ENCODE assay signal across 10 mouse cellular contexts in the genomic region with DNA sequence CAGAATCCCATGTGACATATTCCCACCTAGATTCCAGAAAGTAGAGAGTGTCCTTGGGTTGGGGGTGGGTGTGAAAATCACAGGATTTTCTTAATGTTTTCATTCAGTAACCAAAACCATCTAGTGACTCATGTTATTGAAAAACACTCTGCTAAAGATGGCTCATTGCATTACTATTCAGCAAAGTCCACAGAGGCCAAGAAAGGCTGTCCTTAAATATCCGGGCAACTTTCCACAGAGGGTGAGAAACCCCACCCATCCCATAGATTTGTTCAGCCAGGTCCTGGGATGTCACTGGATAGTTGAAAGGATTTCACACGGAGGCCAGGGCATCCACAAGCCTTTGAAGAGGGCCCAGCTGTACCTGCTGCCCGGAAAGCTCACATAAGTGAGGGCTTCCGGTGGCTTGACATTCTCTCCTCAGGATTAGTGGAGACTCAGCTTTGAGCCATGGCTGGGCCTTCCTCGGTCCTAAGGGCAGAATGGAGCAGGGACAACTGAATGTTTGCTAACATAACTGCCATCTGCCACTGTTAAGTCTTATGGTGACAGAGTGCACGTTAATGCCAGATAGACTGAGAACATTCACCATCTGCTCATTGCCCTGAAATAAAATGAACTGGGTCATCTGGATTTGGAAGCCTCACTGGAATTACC.
A peak's percentile ranks its signal among the peaks of the same experiment; 100 is the strongest.
DNase-seq lines count a peak whose midpoint lies in the region; ATAC-seq and TF ChIP-seq lines count a peak whose summit lies in the region.
"Had no signal": no experiment of that assay in that cellular context is flagged by ENCODE, and none has a peak within 500 bp of the region (broad histone marks: within the 10 kb centered on the region; RNA-seq: fewer than 3 reads in every experiment).

No protein-coding gene starts in this region.

- no peaks in the 10 kb centered on the region for H3K4me1 ChIP-seq in neural tube, embryonic 15.5 days
- H3K4me1 ChIP-seq in stomach, postnatal 0 days (replicated peaks; ENCODE audit: control insufficient read depth, insufficient read depth): no peaks in the 10 kb centered on the region
- H3K4me1 ChIP-seq: midbrain, embryonic 13.5 days had no signal

- H3K79me2 ChIP-seq in myocyte (ENCODE audit: control insufficient read depth, insufficient read depth): no peaks in the 10 kb centered on the region

- H3K4me2 ChIP-seq in myocyte (ENCODE audit: low read depth): peak overlapping the region; percentile 52
- H3K4me2 ChIP-seq in neural tube, embryonic 15.5 days: no peak overlapping the region
- no peak overlapping the region for H3K4me2 ChIP-seq in stomach, postnatal 0 days (replicated peaks; ENCODE audit: low read depth)
- H3K4me2 ChIP-seq: midbrain, embryonic 13.5 days had no signal

- TF ChIP-seq EP300 in stomach, postnatal 0 days (optimal IDR thresholded peaks at IDR 0.05): no peak

- H3K27ac ChIP-seq in neural tube, embryonic 15.5 days (replicated peaks): no peak overlapping the region
- H3K27ac ChIP-seq in stomach, postnatal 0 days (replicated peaks): no peak overlapping the region
- H3K27ac ChIP-seq: midbrain, embryonic 13.5 days had no signal

- no peak for ATAC-seq in neural tube, embryonic 15.5 days (ENCODE audit: low FRiP score)
- ATAC-seq in stomach, postnatal 0 days (ENCODE audit: low FRiP score, low TSS enrichment): no peak; the same call in 1 of the 2 replicates
- ATAC-seq: midbrain, embryonic 13.5 days had no signal

- no peaks in the 10 kb centered on the region for H3K36me3 ChIP-seq in myocyte (ENCODE audit: control insufficient read depth, insufficient read depth)
- no peaks in the 10 kb centered on the region for H3K36me3 ChIP-seq in neural tube, embryonic 15.5 days
- no peaks in the 10 kb centered on the region for H3K36me3 ChIP-seq in stomach, postnatal 0 days (ENCODE audit: control insufficient read depth, insufficient read depth, low read length)
- H3K36me3 ChIP-seq: midbrain, embryonic 13.5 days had no signal

- 70% methylated on average over 6 of the region's 6 CpGs for WGBS in neural tube, embryonic 15.5 days
- WGBS in stomach, postnatal 0 days: 54% methylated on average over 6 of the region's 6 CpGs

- H3K4me3 ChIP-seq in myocyte: no peak overlapping the region
- H3K4me3 ChIP-seq in neural tube, embryonic 15.5 days (replicated peaks): no peak overlapping the region
- no peak overlapping the region for H3K4me3 ChIP-seq in stomach, postnatal 0 days (ENCODE audit: low read depth, low read length)
- H3K4me3 ChIP-seq: midbrain, embryonic 13.5 days had no signal

- no peak overlapping the region for H3K9ac ChIP-seq in neural tube, embryonic 15.5 days (replicated peaks)
- H3K9ac ChIP-seq in stomach, postnatal 0 days (ENCODE audit: low read length): no peak overlapping the region
- H3K9ac ChIP-seq: midbrain, embryonic 13.5 days had no signal

- no peaks in the 10 kb centered on the region for H3K27me3 ChIP-seq in myocyte (ENCODE audit: control insufficient read depth, insufficient read depth, insufficient read length)
- no peaks in the 10 kb centered on the region for H3K27me3 ChIP-seq in neural tube, embryonic 15.5 days (replicated peaks)
- H3K27me3 ChIP-seq in stomach, postnatal 0 days (ENCODE audit: control insufficient read depth, insufficient read depth, low read length): no peaks in the 10 kb centered on the region
- H3K27me3 ChIP-seq: midbrain, embryonic 13.5 days had no signal

- no peak for TF ChIP-seq POLR2A in myocyte (IDR thresholded peaks at IDR 0.05; ENCODE audit: insufficient read length, low read depth)

- H3ac ChIP-seq in myocyte (ENCODE audit: control insufficient read depth, insufficient read length): no peak overlapping the region

- no peak for TF ChIP-seq CTCF in stomach, postnatal 0 days (IDR thresholded peaks at IDR 0.05; ENCODE audit: low read depth)

- H3K9me3 ChIP-seq in neural tube, embryonic 15.5 days (replicated peaks): no peaks in the 10 kb centered on the region
- H3K9me3 ChIP-seq in stomach, postnatal 0 days (ENCODE audit: control insufficient read depth, low read length): no peaks in the 10 kb centered on the region
- H3K9me3 ChIP-seq: midbrain, embryonic 13.5 days had no signal

- peak; percentile 59 for DNase-seq in left cerebral cortex, postnatal 4 days
- no peak for DNase-seq in left cerebral cortex, adult 9 months (ENCODE audit: low spot score in 2 of 2)
- peak; percentile 90 for DNase-seq in cerebellum, adult 11-12 months
- DNase-seq in gastrocnemius, adult 8-10 months (ENCODE audit: low spot score in 2 of 2): peak; percentile 21 to 38
- DNase-seq in stomach, postnatal 0 days (ENCODE audit: low spot score): no peak
- DNase-seq: kidney, adult 2 months; thymus, postnatal 36 days had no signal

- intact Hi-C loops in left cerebral cortex, postnatal 4 days (cut with DNase I): no loop called here

TF ChIP-seq in myocyte, 11 proteins besides CTCF, POLR2A, EP300 and RAD21:
- TF ChIP-seq E2F4 (IDR thresholded peaks at IDR 0.05; ENCODE audit: insufficient read depth): no peak
- TF ChIP-seq SRF (IDR thresholded peaks at IDR 0.05; ENCODE audit: control insufficient read depth, insufficient read length, low read depth): no peak
- 0 out of 2 replicates have a peak, but pooled peaks have one; percentile 11 for TF ChIP-seq CEBPB (IDR thresholded peaks at IDR 0.05; ENCODE audit: insufficient read depth, poor library complexity, severe bottlenecking)
- TF ChIP-seq MYOD1 (IDR thresholded peaks at IDR 0.05; ENCODE audit: control insufficient read depth in 1 of 3, insufficient read length in 2 of 3, low read depth in 2 of 3): peak in 1 of 3 experiments; percentile 16
- TF ChIP-seq TCF12 (IDR thresholded peaks at IDR 0.05; ENCODE audit: insufficient read depth, poor library complexity, severe bottlenecking): no peak
TF ChIP-seq in myocyte: peak in this region for 2.

Comparison
In these comparisons a context has a peak if more than half of its experiments do, and no peak if none do; other contexts are left out.
1. DNase-seq: peak in left cerebral cortex, postnatal 4 days (single experiment), cerebellum, adult 11-12 months (single experiment) and gastrocnemius, adult 8-10 months (2 of 2); none in left cerebral cortex, adult 9 months (0 of 2) and stomach, postnatal 0 days (single experiment).